Mouse (Mus musculus): Measurements from ENCODE around the gene Rnase2a. TPM values are rescaled to one million over a fixed set of nuclear protein-coding genes. Genes with fewer than 3 reads are reported as not detected.
A peak's percentile ranks its signal among the peaks of the same experiment; 100 is the strongest.
"Not testable (repeated sequence)": the region's sequence is repeated elsewhere in the genome, so short reads cannot be mapped to it uniquely, and the experiment has no call there.

Gene Rnase2a
- not detected for total RNA-seq (2021)
- long read RNA-seq, experiment 1: 0 reads
- long read RNA-seq, experiment 2: 0 reads

DNA sequence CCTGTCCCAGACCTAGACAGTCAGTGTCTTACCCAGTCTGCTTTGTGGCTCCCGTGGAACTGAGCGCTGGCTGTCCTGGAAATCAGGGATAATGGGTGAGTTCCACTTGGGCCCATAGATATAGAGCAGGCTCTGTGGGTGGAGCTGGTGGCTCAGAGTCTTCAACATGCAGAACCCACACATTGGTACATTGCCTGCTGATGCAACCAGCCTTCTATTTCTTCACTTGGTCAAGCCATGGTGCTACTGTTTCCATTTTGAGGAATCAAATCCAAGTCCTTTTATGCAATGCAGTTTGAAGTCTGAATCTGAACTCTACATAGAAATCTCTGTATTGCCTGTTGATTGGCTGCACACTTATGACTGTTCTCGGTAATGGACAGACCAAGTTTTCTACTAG is at the start of gene Rnase2a:
Gene Rnase2a (minus strand): TSS at position 72 of the 400 bp plus-strand sequence.
- intact Hi-C loops (cut with DNase I): no loop called here
- Histone ChIP-seq H3K4me3 (no peak within 1 kb of the TSS), H3K27ac (no peak within 1 kb of the TSS)
- no peak for DNase-seq (ENCODE audit: extremely low spot score in 1 of 2, low spot score in 2 of 2)
- TF ChIP-seq CTCF (IDR thresholded peaks at IDR 0.05): no peak

- no peak for DNase-seq (ENCODE audit: extremely low spot score in 1 of 2, low spot score in 2 of 2)
- intact Hi-C loops (cut with DNase I): no loop called here
- Histone ChIP-seq H3K27ac (no peak overlapping the region), H3K4me3 (no peak overlapping the region)
- no peak for TF ChIP-seq CTCF (IDR thresholded peaks at IDR 0.05)
Measured at GRCm38 (mm10) chr14:51291505-51291904, 35.6 kb upstream of the Rnase2a start.

- DNase-seq (ENCODE audit: extremely low spot score in 1 of 2, low spot score in 2 of 2); intact Hi-C loops (cut with DNase I); H3K4me3 ChIP-seq; H3K27ac ChIP-seq: not testable (repeated sequence)
Measured at GRCm38 (mm10) chr14:51278515-51278914, 22.6 kb upstream of the Rnase2a start.

DNA sequence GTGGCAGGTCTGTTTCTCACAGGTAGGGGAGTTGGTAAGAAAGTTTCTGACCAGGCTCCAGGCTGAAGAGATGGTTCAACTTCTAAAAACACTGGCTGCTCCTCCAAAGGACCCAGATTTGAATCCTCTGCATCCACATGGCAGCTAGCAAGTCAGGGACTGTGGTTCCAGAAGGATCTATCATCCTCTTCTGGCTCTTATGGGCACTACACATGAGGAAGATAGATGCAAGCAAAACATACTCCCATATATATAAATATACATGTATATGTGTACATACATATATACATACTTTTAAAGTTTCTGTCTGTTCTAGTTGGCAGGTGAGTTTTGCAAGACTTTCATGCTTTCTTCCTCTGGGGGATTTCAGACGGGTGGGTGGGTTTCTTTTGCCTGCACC is 12.8 kb upstream of the Rnase2a start:
- intact Hi-C loops (cut with DNase I): loop anchor here (5.0 kb wide), 1 partner anchor 91 kb away; no protein-coding TSS in a partner anchor
- peak; percentile 21 for TF ChIP-seq CTCF (IDR thresholded peaks at IDR 0.05)
- DNase-seq (ENCODE audit: extremely low spot score in 1 of 2, low spot score in 2 of 2): no peak
- no peak overlapping the region for H3K4me3 ChIP-seq
- H3K27ac ChIP-seq: no peak overlapping the region

- intact Hi-C loops (cut with DNase I): loop anchor here (2.0 to 5.0 kb wide), 2 partner anchors 89 to 163 kb away; no protein-coding TSS in a partner anchor
- Histone ChIP-seq H3K4me3 (no peak overlapping the region), H3K27ac (no peak overlapping the region)
- TF ChIP-seq CTCF (IDR thresholded peaks at IDR 0.05): peak; percentile 81
- peak; percentile 64 to 74 for DNase-seq (ENCODE audit: extremely low spot score in 1 of 2, low spot score in 2 of 2)
Measured at GRCm38 (mm10) chr14:51266113-51266512, 10.2 kb upstream of the Rnase2a start.

DNA sequence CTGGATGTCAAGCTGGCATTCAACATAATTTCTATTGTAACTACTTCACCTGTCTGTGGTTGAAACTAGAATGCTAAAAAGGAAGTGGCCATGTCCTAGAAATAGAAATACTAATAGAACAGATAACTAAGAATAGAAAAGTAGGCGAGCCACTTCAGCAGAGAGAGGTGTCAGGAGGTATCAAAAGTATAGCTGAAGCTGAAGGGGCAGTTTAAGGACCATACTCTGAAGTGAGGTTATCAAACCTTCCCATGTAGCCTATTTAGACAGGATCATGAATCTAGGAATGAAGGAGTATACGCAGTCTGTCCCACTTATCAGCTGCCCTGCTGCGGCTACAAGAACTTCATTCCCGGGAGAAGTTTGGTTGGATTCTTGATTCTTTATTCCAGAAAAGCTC is 9.8 kb upstream of the Rnase2a start:
- no peak for TF ChIP-seq CTCF (IDR thresholded peaks at IDR 0.05)
- no peak overlapping the region for H3K4me3 ChIP-seq
- intact Hi-C loops (cut with DNase I): loop anchor here (2.0 to 5.0 kb wide), 2 partner anchors 88 to 163 kb away; no protein-coding TSS in a partner anchor
- DNase-seq (ENCODE audit: extremely low spot score in 1 of 2, low spot score in 2 of 2): no peak
- H3K27ac ChIP-seq: no peak overlapping the region

- no peak for TF ChIP-seq CTCF (IDR thresholded peaks at IDR 0.05)
- intact Hi-C loops (cut with DNase I): no loop called here
- H3K4me3 ChIP-seq: no peak overlapping the region
- DNase-seq (ENCODE audit: extremely low spot score in 1 of 2, low spot score in 2 of 2): no peak
- H3K27ac ChIP-seq: no peak overlapping the region
Measured at GRCm38 (mm10) chr14:51262397-51262796, 6.5 kb upstream of the Rnase2a start.

- Histone ChIP-seq H3K27ac (no peak overlapping the region), H3K4me3 (no peak overlapping the region)
- no peak for DNase-seq (ENCODE audit: extremely low spot score in 1 of 2, low spot score in 2 of 2)
- TF ChIP-seq CTCF (IDR thresholded peaks at IDR 0.05): no peak
- intact Hi-C loops (cut with DNase I): no loop called here
Measured at GRCm38 (mm10) chr14:51259741-51260140, 3.8 kb upstream of the Rnase2a start.

DNA sequence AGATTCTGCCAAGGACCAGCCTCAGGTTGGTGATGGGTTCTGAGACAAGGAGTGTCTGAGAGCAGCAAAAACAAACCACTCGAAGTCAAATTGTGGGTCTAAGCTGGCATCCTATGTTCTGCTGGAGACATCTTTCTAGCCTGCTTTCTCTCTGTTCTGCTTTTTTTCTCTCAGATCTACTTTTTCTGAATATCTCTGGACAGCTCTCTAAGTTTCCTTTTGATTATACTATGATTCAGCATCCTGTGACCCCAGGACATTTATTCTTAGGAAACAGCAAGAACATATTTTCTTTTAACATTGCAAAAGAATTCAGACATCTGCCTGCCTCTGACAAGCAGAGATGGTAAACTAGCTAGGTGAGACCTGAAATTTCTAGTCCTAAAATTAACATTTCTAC is 2.3 kb downstream of the Rnase2a start:
- DNase-seq (ENCODE audit: extremely low spot score in 1 of 2, low spot score in 2 of 2): no peak
- no peak for TF ChIP-seq CTCF (IDR thresholded peaks at IDR 0.05)
- intact Hi-C loops (cut with DNase I): loop anchor here (2.0 kb wide), 1 partner anchor 587 kb away; no protein-coding TSS in a partner anchor
- no peak overlapping the region for H3K4me3 ChIP-seq
- no peak overlapping the region for H3K27ac ChIP-seq

DNA sequence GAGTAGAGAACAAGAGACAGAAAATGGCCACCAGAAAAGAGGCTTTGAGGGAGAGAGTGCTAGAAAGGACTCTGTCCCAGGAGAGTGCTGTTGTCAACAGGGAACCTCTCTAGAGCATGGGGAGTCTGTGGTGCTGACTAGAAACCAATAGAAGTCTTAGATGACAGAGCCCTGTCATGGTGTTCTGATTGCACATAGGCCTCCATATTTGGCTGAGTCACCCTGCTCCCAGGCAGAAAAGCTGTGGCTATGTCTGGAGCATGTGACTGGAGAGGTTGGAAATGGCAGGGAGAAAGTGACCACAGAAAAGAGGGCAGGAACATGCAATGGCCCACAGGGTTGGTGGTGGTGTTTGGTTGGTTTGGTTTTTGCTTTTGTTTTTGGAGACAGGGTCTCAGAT is 3.7 kb downstream of the Rnase2a start:
- intact Hi-C loops (cut with DNase I): loop anchor here (2.0 kb wide), 1 partner anchor 589 kb away; no protein-coding TSS in a partner anchor
- DNase-seq (ENCODE audit: extremely low spot score in 1 of 2, low spot score in 2 of 2); H3K4me3 ChIP-seq; H3K27ac ChIP-seq: not testable (repeated sequence)

DNA sequence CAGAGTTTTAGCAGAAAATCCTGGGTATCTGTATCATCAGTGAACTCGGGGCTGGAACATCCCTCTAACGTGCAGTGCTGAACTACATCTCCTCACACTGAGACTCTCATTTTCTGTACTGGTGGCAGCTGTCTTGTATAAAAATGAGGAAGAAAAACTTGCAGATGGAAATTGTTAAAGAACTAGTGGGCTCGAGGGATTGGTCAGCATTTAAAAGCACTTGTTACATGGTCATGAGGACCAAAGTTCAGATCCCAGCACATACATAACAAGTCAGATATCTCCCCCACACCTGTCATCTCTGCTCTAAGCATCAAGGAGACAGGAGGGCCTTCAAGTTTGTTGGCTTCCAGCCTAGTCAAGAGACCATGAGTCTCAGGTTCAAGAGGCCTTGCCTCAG is 5.6 kb downstream of the Rnase2a start:
- DNase-seq (ENCODE audit: extremely low spot score in 1 of 2, low spot score in 2 of 2): no peak
- no peak for TF ChIP-seq CTCF (IDR thresholded peaks at IDR 0.05)
- intact Hi-C loops (cut with DNase I): no loop called here
- Histone ChIP-seq H3K27ac (no peak overlapping the region), H3K4me3 (no peak overlapping the region)

GRCm38 (mm10) chr14:51247736-51248135 is 8.2 kb downstream of the Rnase2a start:
- intact Hi-C loops (cut with DNase I): no loop called here
- TF ChIP-seq CTCF (IDR thresholded peaks at IDR 0.05): no peak
- DNase-seq (ENCODE audit: extremely low spot score in 1 of 2, low spot score in 2 of 2): no peak
- Histone ChIP-seq H3K4me3 (no peak overlapping the region), H3K27ac (no peak overlapping the region)

- intact Hi-C loops (cut with DNase I): loop anchor here (1.0 kb wide), 1 partner anchor 138 kb away; no protein-coding TSS in a partner anchor
- Histone ChIP-seq H3K27ac (no peak overlapping the region), H3K4me3 (no peak overlapping the region)
- peak in 1 of 2 experiments; percentile 20 for DNase-seq (ENCODE audit: extremely low spot score in 1 of 2, low spot score in 2 of 2)
- TF ChIP-seq CTCF (IDR thresholded peaks at IDR 0.05): peak; percentile 78
Measured at GRCm38 (mm10) chr14:51240899-51241298, 15.0 kb downstream of the Rnase2a start.

- H3K27ac ChIP-seq; H3K4me3 ChIP-seq; DNase-seq (ENCODE audit: extremely low spot score in 1 of 2, low spot score in 2 of 2); intact Hi-C loops (cut with DNase I): not testable (repeated sequence)
Measured at GRCm38 (mm10) chr14:51237488-51237887, 18.4 kb downstream of the Rnase2a start.

GRCm38 (mm10) chr14:51229657-51230056 is 26.3 kb downstream of the Rnase2a start:
- H3K4me3 ChIP-seq; intact Hi-C loops (cut with DNase I); DNase-seq (ENCODE audit: extremely low spot score in 1 of 2, low spot score in 2 of 2); H3K27ac ChIP-seq: not testable (repeated sequence)

GRCm38 (mm10) chr14:51220075-51220474 is 35.8 kb downstream of the Rnase2a start:
- DNase-seq (ENCODE audit: extremely low spot score in 1 of 2, low spot score in 2 of 2); H3K4me3 ChIP-seq; H3K27ac ChIP-seq; intact Hi-C loops (cut with DNase I): not testable (repeated sequence)

Data from left cerebral cortex, adult 2 months (tissue).